Mouse (Mus musculus) kidney, postnatal 0 days (tissue): ENCODE data around the gene Abcc4. TPM values are rescaled to one million over a fixed set of nuclear protein-coding genes. Genes with fewer than 3 reads are reported as not detected.
A peak's percentile ranks its signal among the peaks of the same experiment; 100 is the strongest.

Experiments used
- ATAC-seq: fragments of 200-750 bp; cut with Nextera tagmentation; replicated peaks from 2 replicates; pipeline ENCODE4 v1.8.0; 2017; ENCODE audit warnings: low read depth, moderate number of reproducible peaks, moderate TSS enrichment, moderate library complexity; ENCODE audit not compliant: low FRiP score
- DNase-seq: peaks from one replicate; pipeline ENCODE4 v3.0.0-alpha.2; 2016; ENCODE audit warnings: low spot score
- H3K27ac ChIP-seq: fragments of 300-500 bp; sonication (generic); 2 replicates; pipeline ENCODE4 v1.5.1; 2014; ENCODE audit warnings: mild to moderate bottlenecking
- H3K27me3 ChIP-seq: fragments of 300-500 bp; sonication (generic); 2 replicates; pipeline ENCODE4 v1.6.1; 2014; ENCODE audit warnings: low read length, mixed read lengths; ENCODE audit not compliant: insufficient read depth
- H3K36me3 ChIP-seq: fragments of 300-500 bp; sonication (generic); 2 replicates; pipeline ENCODE4 v1.6.1; 2014; ENCODE audit warnings: low read length, mixed read lengths; ENCODE audit not compliant: insufficient read depth
- H3K4me1 ChIP-seq: fragments of 300-500 bp; sonication (generic); replicated peaks from 2 replicates; pipeline ENCODE4 v1.6.1; 2014; ENCODE audit warnings: antibody characterized with exemption, low read length, mixed read lengths; ENCODE audit not compliant: insufficient read depth
- H3K4me2 ChIP-seq: fragments of 300-500 bp; sonication (generic); 2 replicates; pipeline ENCODE4 v1.6.1; 2014; ENCODE audit warnings: mild to moderate bottlenecking, low read length, moderate library complexity, mixed read lengths
- H3K4me3 ChIP-seq: fragments of 300-500 bp; sonication (generic); replicated peaks from 2 replicates; pipeline ENCODE4 v1.5.1; 2014; ENCODE audit warnings: low read depth, low read length
- H3K9ac ChIP-seq: fragments of 300-500 bp; sonication (generic); 2 replicates; pipeline ENCODE4 v1.6.1; 2014; ENCODE audit warnings: low read depth, low read length
- H3K9me3 ChIP-seq: fragments of 300-500 bp; sonication (generic); replicated peaks from 2 replicates; pipeline ENCODE4 v1.6.1; 2016; ENCODE audit warnings: low read length, inconsistent platforms, mixed read lengths
- CTCF ChIP-seq: IDR thresholded peaks from 2 replicates; pipeline ENCODE4 v1.5.1; 2016; ENCODE audit warnings: antibody characterized with exemption, low read depth, mild to moderate bottlenecking, moderate library complexity
- WGBS: fragments of 180-500 bp; shearing (Covaris S2); extraction: QIAGEN DNeasy Blood & Tissue Kit; methylation state at CpG from one replicate; pipeline ENCODE4 v1.1.7; 2014; 5-methylcytosine and 5-hydroxymethylcytosine counted together
- microRNA-seq: library from miRNA; unstranded; fragments of <30 nt; microRNA quantifications from one replicate; pipeline ENCODE4, GENCODE M21; 2016
- polyA plus RNA-seq: library from polyadenylated mRNA; unstranded; fragments of >200 nt; fragmentation: Nextera tagmentation; extraction: Ambion mirVana; gene quantifications from 2 replicates; pipeline ENCODE4 v1.2.1, GENCODE M21; 2015

The Abcc4 gene
- polyA plus RNA-seq, 1 experiment from 2014 or later: 6.9 TPM

DNA sequence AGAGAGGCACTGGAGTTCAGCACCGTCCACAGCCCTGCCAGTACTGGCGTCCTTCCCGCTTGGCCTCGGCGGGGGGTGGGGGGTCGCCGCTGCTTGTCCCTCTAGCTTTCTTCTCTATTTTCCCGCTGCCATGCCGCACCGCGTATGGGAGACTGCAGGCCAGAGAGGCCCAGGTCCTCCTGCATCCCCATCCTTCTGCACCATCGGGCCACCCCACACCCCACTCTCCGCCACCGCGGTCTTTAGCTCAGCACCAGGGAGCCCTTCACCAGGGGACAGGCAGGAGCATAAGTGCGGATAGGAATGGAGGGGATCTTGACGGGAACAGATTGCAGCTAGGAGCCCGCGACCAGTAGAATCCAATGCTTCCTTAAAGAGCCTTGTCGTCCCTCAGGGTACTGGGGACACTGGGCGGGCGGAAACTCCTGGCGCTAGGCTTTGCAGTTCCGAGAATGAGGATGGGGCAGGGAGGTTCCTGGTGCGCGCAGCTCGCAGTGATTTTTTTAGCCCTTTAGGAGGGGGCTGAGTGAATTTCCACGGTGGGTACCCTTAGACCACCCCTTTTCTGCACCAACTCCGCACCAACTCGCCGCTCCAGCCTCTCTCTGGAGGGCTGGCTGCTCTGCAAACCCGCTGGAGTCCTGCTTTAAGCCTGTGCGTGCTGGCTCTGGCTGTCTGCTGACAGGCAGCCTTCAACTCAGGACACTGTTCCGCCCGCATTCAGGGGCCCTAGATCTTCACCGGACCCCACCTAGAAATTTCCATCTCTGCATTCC is 268.7 kb downstream of the Abcc4 start:
- TF ChIP-seq CTCF: no peak
- H3K4me3 ChIP-seq: peak overlapping the region; percentile 38
- H3K9me3 ChIP-seq: no peaks in the 10 kb centered on the region; the same call in 1 of the 2 replicates
- H3K36me3 ChIP-seq: no peaks in the 10 kb centered on the region
- peaks cover 10% of the 10 kb centered on the region; the same call in 1 of the 2 replicates for H3K4me1 ChIP-seq
- H3K4me2 ChIP-seq: peak overlapping the region; percentile 55
- no peak overlapping the region for H3K27ac ChIP-seq
- peak; percentile 10; the same call in 1 of the 2 replicates for ATAC-seq
- no peak overlapping the region for H3K9ac ChIP-seq
- WGBS: 1% methylated on average over 36 of the region's 36 CpGs
- H3K27me3 ChIP-seq: peaks cover 53% of the 10 kb centered on the region
- DNase-seq: peak; percentile 36

DNA sequence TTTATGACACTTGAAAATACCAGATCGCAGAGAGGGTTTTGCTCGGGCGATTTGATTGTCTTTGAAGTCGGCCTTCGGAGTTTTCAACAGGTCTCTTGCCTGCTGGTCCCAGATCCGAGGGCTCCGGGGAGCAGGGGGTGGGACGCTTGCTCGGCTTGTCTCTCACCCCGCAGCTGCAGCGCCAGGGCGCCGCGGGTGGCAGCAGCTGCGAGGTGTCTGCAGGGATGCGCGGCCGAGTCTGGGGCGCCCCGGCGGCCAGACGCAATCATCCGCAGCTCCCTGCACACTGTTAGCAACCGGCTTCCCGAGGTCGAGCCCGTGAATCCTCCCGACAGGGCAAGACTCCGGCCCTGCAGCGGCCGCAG is 269.2 kb downstream of the Abcc4 start:
- Histone ChIP-seq H3K4me3 (peak overlapping the region; percentile 38), H3K4me1 (peaks cover 10% of the 10 kb centered on the region; the same call in 1 of the 2 replicates), H3K27me3 (peaks cover 53% of the 10 kb centered on the region), H3K4me2 (peak overlapping the region; percentile 55), H3K9me3 (no peaks in the 10 kb centered on the region; the same call in 1 of the 2 replicates), H3K36me3 (no peaks in the 10 kb centered on the region), H3K9ac (no peak overlapping the region), H3K27ac (no peak overlapping the region)
- TF ChIP-seq CTCF: no peak; the same call in 1 of the 2 replicates
- under 1% methylated on average over 31 of the region's 31 CpGs for WGBS
- ATAC-seq (0 out of 2 replicates have a peak, but pooled peaks have one; percentile 59), DNase-seq (peak; percentile 36)

DNA sequence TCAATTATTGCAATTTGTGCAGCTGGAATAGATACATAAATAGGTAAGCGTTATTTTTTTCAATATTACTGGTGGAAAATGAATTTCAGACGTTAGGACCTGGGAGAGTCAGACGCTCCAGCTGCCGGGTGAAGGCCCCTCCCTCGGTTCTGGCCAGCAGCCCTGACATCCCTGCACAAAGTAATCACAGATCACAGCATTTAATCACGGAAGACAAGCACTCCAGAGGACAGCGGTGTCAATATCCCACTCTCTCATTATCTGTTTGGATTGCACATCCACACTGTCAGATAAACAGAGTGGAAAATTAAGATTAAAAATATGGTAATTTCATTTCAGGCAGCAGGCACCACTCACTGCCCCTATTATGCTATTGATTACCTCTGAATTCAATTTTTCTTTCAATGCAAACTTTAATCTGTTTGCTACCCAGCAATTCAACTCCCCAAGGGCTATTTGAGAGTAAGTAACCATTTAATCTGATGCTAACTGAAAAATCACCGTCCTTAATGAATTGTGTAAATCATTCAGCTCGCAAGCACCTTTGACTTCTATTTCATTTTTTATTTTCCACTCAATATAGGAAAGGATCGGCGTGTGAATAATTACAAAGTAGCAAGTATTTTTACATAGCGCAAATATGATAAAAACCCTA is 270.2 kb downstream of the Abcc4 start:
- Histone ChIP-seq H3K9me3 (no peaks in the 10 kb centered on the region; the same call in 1 of the 2 replicates), H3K4me1 (peaks cover 10% of the 10 kb centered on the region; the same call in 1 of the 2 replicates), H3K27ac (no peak overlapping the region), H3K36me3 (no peaks in the 10 kb centered on the region), H3K4me2 (no peak overlapping the region), H3K4me3 (no peak overlapping the region), H3K9ac (no peak overlapping the region), H3K27me3 (peaks cover 50% of the 10 kb centered on the region)
- DNase-seq (no peak), ATAC-seq (no peak)
- WGBS: 31% methylated on average over 12 of the region's 12 CpGs
- no peak for TF ChIP-seq CTCF

DNA sequence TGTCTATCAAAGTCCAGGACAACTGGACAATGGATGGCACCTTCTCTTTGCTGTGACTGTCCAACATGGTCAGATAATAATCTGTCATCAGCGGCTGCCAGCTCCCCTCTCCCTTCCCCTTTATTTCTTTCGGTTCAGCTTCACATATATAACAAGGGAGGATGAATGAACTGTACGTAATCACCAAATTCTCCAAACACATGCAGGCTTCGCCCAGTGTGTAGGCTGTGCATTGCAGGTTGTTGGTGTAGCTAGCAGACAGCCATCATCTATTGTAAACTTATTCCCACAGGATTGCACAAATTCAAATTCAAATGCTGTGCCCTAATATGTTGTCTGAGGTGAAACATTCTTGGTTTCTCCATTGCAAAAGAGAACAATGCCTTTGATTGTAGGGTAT is 271.2 kb downstream of the Abcc4 start:
- peaks cover 48% of the 10 kb centered on the region for H3K27me3 ChIP-seq
- ATAC-seq (no peak), DNase-seq (no peak)
- H3K4me2 ChIP-seq: no peak overlapping the region
- no peak for TF ChIP-seq CTCF
- no peak overlapping the region for H3K9ac ChIP-seq
- H3K36me3 ChIP-seq: no peaks in the 10 kb centered on the region
- peaks cover 10% of the 10 kb centered on the region; the same call in 1 of the 2 replicates for H3K4me1 ChIP-seq
- no peak overlapping the region for H3K4me3 ChIP-seq
- no peak overlapping the region for H3K27ac ChIP-seq
- H3K9me3 ChIP-seq: no peaks in the 10 kb centered on the region; the same call in 1 of the 2 replicates
- 91% methylated on average over 4 of the region's 4 CpGs for WGBS

DNA sequence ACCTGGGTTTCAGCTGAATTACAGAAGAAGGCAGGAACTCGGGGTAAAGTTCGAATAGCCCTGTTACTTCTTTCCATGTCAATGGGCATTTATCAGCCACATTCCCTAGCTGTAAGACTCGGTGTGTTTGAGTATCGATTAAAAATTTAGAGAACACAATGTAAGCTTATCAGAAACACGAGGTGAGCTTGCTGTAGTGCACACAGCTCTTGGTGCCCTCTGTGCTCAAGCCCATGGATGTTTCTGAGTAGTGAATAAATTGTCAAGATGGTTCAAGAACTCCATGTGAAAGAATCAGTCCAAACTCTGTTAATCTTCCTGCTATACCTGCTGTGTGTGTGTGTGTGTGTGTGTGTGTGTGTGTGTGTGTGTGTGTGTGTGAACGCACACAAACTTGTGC is 272.2 kb downstream of the Abcc4 start:
- no peak overlapping the region for H3K4me3 ChIP-seq
- WGBS: 65% methylated on average over 6 of the region's 6 CpGs
- ATAC-seq (no peak), DNase-seq (no peak)
- H3K27ac ChIP-seq: no peak overlapping the region
- no peak overlapping the region for H3K4me2 ChIP-seq
- no peaks in the 10 kb centered on the region for H3K36me3 ChIP-seq
- no peak overlapping the region for H3K9ac ChIP-seq
- H3K4me1 ChIP-seq: peaks cover 10% of the 10 kb centered on the region; the same call in 1 of the 2 replicates
- H3K9me3 ChIP-seq: no peaks in the 10 kb centered on the region; the same call in 1 of the 2 replicates
- H3K27me3 ChIP-seq: peaks cover 38% of the 10 kb centered on the region
- no peak for TF ChIP-seq CTCF

Small RNA genes lying within 50 kb of the gene (microRNA-seq; reads per million reads assigned to microRNA genes)
- gene Mir6391: not detected

Other genes with a start within 250 kb of the Abcc4 start
- gene Cldn10, start 81.7 kb upstream of the Abcc4 start, polyA plus RNA-seq: 199 and 211 TPM in 2 replicates
- gene Dzip1, start 219.2 kb upstream of the Abcc4 start, polyA plus RNA-seq: 10.3 and 10.7 TPM in 2 replicates
- gene Dnajc3, start 231.8 kb upstream of the Abcc4 start, polyA plus RNA-seq: 43.1 and 46.3 TPM in 2 replicates